Mouse (Mus musculus): ENCODE results near the gene Ormdl3. TPM values are rescaled to one million over a fixed set of nuclear protein-coding genes. Genes with fewer than 3 reads are reported as not detected.

Gene Ormdl3
- total RNA-seq, 2 experiments from 2014 or later = 45.9 to 47.9 TPM

DNA sequence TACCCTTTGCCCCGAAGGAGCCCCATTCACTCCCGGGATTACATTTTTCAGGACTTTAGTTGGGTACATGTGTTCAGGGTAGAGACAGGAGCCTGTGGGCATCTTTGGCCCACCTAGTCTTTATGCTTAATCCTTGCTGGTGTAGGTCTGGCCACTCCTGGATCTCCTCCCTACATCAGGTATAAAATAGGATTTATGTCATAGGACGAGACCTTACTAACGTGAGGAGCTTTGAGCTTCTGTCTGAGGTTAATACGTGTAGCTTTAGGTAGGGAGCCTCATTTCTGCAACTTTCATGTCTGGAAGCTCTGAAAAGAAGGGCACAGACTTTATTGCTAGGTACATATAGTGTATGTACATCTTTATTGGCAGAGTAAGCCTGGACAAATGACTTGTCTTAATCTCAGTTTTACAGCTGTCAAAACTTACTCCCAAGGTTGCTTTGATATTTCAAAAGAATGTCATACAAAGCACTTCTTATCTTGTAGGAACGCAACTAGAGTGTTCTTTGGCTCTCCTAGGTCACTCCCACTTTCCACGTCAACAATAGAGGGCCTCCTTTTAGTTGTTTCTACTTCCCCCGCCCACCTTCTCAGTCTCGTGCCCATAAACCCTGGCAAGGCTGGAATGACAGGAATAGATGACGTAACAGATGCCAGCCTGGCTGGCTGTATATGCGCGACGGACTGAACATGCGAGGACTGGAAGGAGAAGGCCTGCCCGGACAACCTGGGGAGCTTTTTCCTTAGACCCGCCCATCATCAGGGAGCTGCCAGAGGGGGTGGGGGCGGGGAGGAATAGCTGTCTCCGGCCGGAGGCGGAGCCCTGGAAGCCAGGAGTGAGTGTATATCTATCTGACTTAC lies 747 bp upstream of the Ormdl3 start:
- no peak for TF ChIP-seq CTCF (IDR thresholded peaks at IDR 0.05)
- peak; percentile 31 to 41 for DNase-seq (ENCODE audit: extremely low spot score in 1 of 2, low spot score in 2 of 2)
- H3K4me3 ChIP-seq = peak overlapping the region; percentile 79
- peak overlapping the region; percentile 86 for H3K27ac ChIP-seq
- intact Hi-C loops (cut with DNase I) = loop anchor here (2.0 to 5.0 kb wide), 2 partner anchors 37 to 231 kb away; partner anchors contain the start of genes Stard3 and Zpbp2

DNA sequence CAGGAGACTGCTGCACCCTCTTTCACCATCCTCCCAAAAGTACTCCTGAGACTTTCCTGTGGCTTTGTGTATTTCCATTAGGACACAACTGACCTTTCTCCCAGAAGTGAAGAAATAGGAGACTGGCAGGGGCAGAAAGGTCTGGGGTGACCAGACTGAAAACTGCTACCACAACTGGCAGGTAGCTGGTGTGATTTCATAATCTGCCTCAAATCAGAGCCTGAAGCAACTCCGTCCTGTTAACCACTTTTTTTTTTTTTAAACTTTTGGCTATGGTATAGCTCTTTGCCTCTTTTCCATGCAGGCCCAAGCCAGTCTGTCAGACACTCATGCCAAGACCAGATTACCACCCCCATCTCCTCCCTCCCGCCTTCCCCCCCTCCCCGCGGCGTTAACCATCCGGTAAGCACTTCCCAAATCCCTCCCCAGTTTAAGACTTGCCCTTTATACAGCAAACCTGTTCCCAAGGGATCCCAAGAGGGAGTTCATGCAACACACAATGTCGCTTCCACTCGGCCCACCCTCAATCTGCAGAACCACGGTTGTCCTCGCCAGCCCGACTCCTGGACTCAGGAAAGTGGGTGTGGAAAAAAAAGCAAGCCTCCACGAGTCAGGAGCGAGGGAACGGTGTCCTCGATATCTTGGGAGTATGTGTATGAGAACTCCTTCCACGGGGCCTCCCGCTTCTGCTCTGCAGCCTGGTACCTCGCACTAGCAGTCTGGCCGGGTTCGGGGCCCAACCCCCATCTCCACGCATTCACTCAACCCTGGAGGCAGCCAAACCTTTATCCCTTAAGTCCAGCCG lies 879 bp downstream of the Ormdl3 start:
- DNase-seq (ENCODE audit: extremely low spot score in 1 of 2, low spot score in 2 of 2) = no peak
- intact Hi-C loops (cut with DNase I) = loop anchor here (2.0 to 5.0 kb wide), 2 partner anchors 35 to 229 kb away; partner anchors contain the start of genes Stard3 and Zpbp2
- peak overlapping the region; percentile 86 for H3K27ac ChIP-seq
- no peak for TF ChIP-seq CTCF (IDR thresholded peaks at IDR 0.05)
- peak overlapping the region; percentile 79 for H3K4me3 ChIP-seq

DNA sequence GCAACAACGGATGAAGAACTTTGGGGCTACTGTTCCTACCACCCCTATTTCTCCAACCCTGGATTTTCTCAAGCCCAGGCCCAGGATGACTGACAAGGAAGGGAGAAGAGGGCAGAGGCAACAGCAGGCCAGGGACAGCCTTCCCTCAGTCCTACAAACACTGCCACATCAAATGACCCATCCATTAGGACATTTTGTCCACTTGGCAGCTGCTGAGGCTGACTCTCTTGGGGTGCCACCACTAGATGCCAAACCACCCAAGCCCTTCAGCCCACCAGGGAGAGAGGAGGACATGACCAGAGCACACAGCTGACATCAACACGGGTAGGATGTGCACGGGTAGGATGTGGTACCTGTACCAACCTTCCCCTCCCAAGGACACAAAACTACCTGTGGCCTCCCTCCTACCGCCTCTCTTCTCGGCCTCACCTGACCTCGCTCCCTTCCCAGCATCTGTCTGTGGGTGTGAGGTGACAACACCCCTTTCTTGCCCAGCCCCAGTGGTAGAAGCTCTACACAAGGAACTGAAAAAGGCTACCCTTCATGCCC lies 2.5 kb downstream of the Ormdl3 start:
- TF ChIP-seq CTCF (IDR thresholded peaks at IDR 0.05) = no peak
- intact Hi-C loops (cut with DNase I) = loop anchor here (5.0 kb wide), 1 partner anchor 227 kb away; the partner anchor contains the start of gene Stard3
- no peak overlapping the region for H3K4me3 ChIP-seq
- no peak overlapping the region for H3K27ac ChIP-seq
- DNase-seq (ENCODE audit: extremely low spot score in 1 of 2, low spot score in 2 of 2) = no peak

DNA sequence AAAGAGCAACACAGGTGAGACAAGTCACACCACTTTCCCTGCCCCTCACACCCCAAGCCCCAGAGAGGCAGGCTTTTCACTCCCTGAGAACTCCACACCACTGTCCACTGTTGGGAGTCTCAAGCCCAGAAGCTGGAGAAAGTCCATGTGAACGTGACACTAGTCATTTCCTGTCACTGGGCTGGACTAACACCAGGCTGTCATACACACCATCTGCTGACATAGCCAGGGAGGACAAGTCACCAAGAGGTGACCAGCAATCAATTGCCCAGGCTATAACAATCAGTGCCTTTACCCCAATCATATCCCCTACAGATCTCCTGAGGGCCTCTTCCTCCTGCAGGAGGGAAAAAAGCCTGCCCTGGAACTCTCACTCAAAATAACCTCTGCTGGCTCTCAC lies 3.0 kb downstream of the Ormdl3 start:
- TF ChIP-seq CTCF (IDR thresholded peaks at IDR 0.05) = no peak
- no peak overlapping the region for H3K27ac ChIP-seq
- intact Hi-C loops (cut with DNase I) = no loop called here
- H3K4me3 ChIP-seq = no peak overlapping the region
- no peak for DNase-seq (ENCODE audit: extremely low spot score in 1 of 2, low spot score in 2 of 2)

DNA sequence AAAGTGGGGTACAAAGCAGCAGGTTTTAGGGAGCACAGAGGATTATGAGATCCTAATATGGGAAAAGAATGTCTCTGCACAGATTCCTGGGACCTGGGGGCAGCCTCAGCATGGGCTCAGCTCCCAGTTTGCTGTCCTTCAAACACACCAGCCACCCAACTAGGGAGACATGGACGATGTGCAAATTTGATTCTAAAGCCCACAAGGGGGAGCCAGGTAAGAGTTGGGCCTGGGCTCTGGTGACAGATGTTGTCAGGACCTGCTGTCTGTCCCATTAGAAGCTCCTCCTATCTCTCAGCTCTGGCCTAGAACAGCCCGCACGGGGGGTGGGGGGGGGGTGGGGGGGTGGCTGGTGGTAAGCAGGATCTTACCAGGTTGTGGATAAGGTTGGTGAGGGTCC lies 3.6 kb downstream of the Ormdl3 start:
- Histone ChIP-seq H3K27ac (no peak overlapping the region), H3K4me3 (no peak overlapping the region)
- TF ChIP-seq CTCF (IDR thresholded peaks at IDR 0.05) = no peak; the same call in 1 of the 2 replicates
- intact Hi-C loops (cut with DNase I) = no loop called here
- no peak for DNase-seq (ENCODE audit: extremely low spot score in 1 of 2, low spot score in 2 of 2)

DNA sequence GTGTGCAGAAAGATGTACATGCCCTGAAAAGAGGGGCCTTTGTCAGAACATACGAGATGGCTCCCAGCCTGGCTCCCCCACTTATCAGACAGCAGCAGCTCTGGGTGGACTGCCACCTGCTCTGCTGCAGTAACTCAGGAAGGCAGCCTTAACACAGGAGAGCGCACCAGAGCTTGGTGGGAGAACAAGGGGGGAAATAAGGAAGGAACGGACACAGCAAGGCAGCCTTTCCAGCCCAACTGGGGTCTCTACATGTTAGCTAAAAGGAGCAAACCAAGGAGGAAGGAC lies 4.0 kb downstream of the Ormdl3 start:
- Histone ChIP-seq H3K27ac (no peak overlapping the region), H3K4me3 (no peak overlapping the region)
- DNase-seq (ENCODE audit: extremely low spot score in 1 of 2, low spot score in 2 of 2) = no peak
- no peak for TF ChIP-seq CTCF (IDR thresholded peaks at IDR 0.05)
- intact Hi-C loops (cut with DNase I) = no loop called here

DNA sequence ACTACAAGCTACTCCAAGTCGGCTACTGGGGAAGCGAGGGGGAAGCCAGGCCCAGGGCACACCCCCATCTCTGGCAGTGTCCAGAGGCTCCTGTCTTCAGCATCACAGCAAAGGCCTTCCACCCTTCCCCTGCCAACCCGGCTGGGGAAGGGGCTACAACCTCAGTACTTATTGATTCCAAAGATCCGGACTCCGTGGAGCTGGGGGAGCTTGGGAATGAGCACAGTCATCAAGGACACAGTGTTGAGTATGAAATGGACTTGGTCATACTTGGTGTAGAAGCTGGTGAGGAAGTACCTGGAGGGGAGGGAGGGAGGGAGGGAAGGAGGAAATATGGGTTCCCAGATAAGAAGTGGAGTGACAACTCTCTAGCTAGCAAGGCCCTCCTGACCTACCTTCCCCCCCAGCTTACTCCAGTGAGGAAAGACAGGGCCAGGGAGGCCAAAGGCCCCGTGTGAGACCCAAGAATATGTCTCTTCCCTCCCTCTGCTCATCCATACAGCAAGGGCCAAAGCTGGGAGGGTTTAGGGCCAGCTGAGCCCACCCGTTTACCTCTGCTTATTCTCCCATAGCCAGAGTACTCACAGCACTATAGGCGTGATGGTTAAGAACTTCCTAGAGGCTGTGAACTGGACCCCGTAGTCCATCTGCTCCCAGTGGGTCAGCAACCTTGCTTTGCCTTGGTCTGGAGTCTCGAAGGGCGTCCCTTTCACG lies 4.5 kb downstream of the Ormdl3 start:
- intact Hi-C loops (cut with DNase I) = no loop called here
- Histone ChIP-seq H3K4me3 (no peak overlapping the region), H3K27ac (no peak overlapping the region)
- no peak for DNase-seq (ENCODE audit: extremely low spot score in 1 of 2, low spot score in 2 of 2)
- TF ChIP-seq CTCF (IDR thresholded peaks at IDR 0.05) = no peak

DNA sequence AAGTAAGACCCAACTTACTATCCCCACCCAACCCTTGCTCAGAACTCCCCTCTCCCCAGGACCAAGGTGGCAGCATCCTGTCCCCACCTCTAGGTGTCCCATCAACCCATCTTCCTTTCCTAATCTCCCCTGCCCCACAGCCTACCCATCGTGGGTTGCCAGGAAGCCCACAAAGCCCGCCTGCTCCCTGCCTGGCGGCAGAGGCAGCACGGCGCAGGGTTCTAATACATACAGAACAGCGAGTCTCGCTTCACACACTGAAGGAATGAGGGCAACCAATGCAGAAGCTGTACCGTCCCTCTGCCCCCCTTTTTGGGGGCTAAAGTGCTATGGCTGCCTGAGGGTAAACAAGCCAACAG lies 5.2 kb downstream of the Ormdl3 start:
- Histone ChIP-seq H3K27ac (no peak overlapping the region), H3K4me3 (no peak overlapping the region)
- intact Hi-C loops (cut with DNase I) = no loop called here
- no peak for DNase-seq (ENCODE audit: extremely low spot score in 1 of 2, low spot score in 2 of 2)
- no peak for TF ChIP-seq CTCF (IDR thresholded peaks at IDR 0.05)

DNA sequence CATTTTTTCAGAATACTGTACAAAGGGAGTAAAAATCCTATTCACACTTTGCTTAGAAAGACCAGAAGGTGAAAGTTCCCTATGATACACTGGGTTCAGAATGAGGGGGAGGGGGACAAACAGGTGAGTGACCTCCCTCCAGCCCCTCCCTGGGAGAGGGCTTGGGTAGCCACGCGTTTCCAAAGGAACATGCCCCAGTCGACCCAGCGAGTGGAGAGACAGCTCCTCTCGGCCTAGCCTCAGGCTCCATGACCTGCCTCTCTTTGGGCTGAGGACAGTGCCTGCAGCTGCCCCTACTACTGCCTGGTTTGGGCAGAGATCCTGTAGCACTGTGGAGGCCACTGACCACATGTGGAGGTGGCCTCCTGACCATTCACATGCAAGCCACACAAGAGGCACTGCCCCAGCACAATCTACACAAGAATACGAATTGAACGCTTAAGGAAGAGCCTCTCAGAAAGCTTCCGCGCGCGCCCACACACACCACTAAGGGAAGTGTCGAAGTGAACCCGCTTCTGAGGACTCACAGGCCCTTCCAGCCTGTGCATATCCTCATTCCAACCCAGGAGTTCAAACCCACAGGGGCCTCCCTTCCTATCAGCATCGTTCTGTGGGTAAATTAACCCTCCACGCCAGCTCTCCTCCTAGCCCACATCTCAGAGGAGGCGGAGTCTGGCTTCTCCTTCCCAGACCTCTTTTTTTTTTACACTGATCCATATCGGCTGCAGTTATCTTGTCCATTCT lies 5.7 kb downstream of the Ormdl3 start:
- TF ChIP-seq CTCF (IDR thresholded peaks at IDR 0.05) = no peak
- Histone ChIP-seq H3K27ac (no peak overlapping the region), H3K4me3 (no peak overlapping the region)
- intact Hi-C loops (cut with DNase I) = no loop called here
- no peak for DNase-seq (ENCODE audit: extremely low spot score in 1 of 2, low spot score in 2 of 2)

DNA sequence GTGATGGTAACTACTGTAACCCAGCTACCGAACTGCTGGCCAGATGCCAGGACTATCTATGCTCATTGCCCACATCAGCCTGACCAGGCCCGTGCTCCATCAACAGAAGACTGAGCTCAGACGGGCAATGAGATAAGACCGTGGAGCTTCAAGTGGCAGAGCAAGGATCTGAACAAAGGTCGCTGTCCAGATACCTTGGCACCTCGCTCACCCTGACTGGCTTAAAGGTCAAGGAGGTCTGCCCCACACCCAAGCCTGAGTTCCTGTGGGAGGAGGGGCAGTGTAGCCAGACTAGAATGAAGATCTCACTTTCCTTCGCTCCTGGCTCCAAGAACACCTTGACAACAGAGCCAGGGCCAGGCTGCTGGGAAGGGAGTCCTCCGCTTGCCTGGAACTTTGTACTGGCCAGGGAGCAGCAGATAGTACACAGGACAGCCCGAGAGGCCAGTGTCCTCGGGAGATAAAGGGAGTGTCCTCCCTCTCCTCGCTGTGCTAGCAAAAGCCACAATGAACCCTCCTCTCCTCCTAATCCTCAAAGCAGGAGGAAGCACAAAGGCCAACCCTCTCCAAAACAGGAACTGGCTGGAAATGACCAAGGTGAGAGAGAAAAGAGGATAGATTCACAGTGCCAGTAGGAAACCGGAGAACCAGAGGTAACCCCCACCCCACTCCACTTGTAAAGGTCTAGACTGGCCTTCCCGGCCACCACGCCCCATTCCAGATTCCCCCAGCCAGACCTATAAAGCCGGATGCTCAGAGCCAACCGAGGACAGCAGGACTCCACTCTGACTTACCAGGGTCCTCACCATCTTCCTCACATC lies 6.7 kb downstream of the Ormdl3 start:
- TF ChIP-seq CTCF (IDR thresholded peaks at IDR 0.05) = no peak
- DNase-seq (ENCODE audit: extremely low spot score in 1 of 2, low spot score in 2 of 2) = no peak
- Histone ChIP-seq H3K27ac (no peak overlapping the region), H3K4me3 (no peak overlapping the region)
- intact Hi-C loops (cut with DNase I) = no loop called here
